Mouse (Mus musculus) gastrocnemius, postnatal 25 days (tissue): ENCODE measurements at regions not wholly inside any gene's neighbourhood (a gene's known extent, or its start where the extent isn't known, plus 50 kb on each side); places are given as distances from the start of the nearest gene placed in this dataset.
"Not testable (repeated sequence)": the region's sequence is repeated elsewhere in the genome, so short reads cannot be mapped to it uniquely, and the experiment has no call there.

Experiments
- DNase-seq: peaks from one replicate; pipeline ENCODE4 v3.0.0; 2022

- DNase-seq, result not testable (repeated sequence)
Measured at GRCm38 (mm10) chr12:17852138-17852537, 161.5 kb downstream of the Hpcal1 start.

- not testable (repeated sequence) for DNase-seq
Measured at GRCm38 (mm10) chr12:17872491-17872890, 181.8 kb downstream of the Hpcal1 start.

- DNase-seq, result peak; percentile 89
Measured at GRCm38 (mm10) chr12:17881371-17882116, 190.9 kb downstream of the Hpcal1 start.

DNA sequence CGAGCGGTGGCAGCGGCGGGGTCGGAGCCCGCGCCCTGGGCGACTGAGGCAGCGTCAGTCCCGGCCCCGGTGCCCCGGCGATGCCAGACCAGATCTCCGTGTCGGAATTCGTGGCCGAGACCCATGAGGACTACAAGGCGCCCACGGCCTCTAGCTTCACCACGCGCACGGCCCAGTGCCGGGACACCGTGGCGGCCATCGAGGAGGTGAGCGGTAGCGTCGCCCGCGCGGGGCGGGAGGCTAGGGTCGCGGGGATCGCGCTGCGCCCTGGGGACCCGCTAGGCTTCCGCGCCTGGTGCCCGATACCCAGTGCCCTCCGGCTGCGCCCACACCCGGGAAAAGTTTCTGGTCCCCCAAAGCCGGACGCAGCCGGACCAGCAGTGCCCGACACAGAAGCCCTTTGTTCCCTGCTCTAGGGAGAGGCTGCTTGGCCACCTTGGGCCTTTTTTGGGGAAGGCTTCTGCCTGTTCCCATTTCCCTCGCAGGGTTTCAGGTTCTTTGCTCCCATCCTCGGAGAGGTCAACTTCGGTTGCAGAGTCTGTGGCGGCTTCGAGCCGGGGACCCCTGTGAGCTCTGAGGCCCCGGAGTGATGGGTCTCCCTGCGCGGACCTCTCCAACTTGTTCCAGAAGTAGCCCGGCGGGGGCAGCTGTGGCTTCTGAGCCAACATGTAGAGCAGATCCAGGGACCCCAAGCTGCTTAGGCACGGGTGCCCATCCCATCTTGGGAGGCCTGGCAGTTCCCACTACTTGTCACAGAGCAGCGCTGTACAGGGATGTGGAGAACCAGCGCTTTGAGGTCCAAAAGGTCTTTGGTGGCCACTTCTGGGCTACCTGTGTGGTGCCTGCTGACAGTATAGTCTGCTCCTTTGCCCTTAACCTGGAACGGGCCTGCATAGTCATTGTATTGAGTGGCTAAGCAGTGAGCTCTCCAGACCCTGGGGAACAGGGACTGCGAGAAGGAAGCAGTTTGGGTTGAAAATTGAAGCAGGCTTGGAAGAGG lies 191.8 kb downstream of the Hpcal1 start:
- not testable (repeated sequence) for DNase-seq

DNA sequence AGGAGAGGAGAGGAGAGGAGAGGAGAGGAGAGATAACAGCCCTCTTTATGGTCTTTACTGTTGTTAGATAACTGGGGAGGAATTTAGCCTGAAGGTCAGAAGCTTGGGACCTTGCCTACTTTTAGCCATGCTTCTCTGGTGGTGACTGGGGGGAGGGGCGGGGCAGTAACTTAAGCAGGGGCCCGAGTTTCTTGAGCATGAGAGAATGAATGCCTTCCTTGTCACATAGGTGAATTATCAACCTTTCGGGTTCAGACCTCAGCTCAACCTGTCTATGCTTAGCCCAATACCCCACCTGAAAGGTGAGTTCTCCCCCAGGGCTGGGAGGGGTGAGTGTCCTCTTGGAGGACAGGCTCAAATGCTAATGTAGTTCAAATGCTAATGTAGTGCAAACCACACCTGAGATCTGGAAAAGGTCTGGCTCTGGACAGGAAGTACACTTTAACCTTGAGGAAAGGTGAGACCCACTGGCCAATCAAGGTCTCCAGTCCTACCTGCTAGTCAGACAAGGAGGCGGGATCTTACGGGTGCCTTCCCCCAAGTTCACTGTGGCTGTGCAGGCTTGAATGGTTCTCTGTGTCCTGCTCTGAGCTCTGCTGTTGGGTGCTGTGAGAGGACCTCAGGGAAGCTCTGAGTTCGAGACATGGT lies 201.1 kb downstream of the Hpcal1 start:
- DNase-seq, result not testable (repeated sequence)

- not testable (repeated sequence) for DNase-seq
Measured at GRCm38 (mm10) chr12:17913058-17913457, 222.4 kb downstream of the Hpcal1 start.
